Mouse (Mus musculus): ENCODE results near the gene F830045P16Rik. TPM values are rescaled to one million over a fixed set of nuclear protein-coding genes. Genes with fewer than 3 reads are reported as not detected.

F830045P16Rik gene
- total and polyA plus RNA-seq, 3 experiments, result not detected

DNA sequence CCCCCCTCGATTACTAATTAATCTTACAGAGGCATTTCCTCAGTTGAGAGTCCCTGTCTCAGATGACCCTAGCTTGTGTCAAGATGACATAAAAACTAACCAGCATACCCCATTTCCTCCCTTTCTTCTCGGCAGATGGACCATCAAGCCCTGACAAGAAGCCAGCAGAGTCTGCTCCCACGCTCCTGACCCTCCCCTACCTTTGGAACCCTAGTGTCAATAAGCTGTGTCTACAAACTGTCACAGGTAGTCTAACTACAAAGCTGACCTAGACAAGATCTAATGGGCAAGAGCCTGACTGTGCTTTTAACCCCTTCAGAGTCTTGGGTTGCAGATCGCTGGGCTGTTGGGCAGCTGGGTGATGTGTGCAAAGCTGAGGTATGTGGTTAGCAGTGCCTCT lies 10.1 kb downstream of the F830045P16Rik start:
- peaks cover 2% of the 10 kb centered on the region for H3K9me3 ChIP-seq (replicated peaks; ENCODE audit: low read length)
- dilution Hi-C loops (cut with MboI; ENCODE audit: extremely low pct_ligation_motif_present, extremely low pct_unique_long_range_greater_than_20kb, low sequenced_read_pairs) (no loop called here), in situ Hi-C loops (cut with MboI; ENCODE audit: low pct_ligation_motif_present, low pct_unique_long_range_greater_than_20kb, low sequenced_read_pairs) (no loop called here)
- no peak overlapping the region for H3K27ac ChIP-seq (ENCODE audit: insufficient read depth, low read depth)
- H3K4me1 ChIP-seq (ENCODE audit: control insufficient read depth in 1 of 2, insufficient read depth in 2 of 2), result peaks cover 5% of the 10 kb centered on the region in 2 experiments; a peak in 3 of 4 replicates
- TF ChIP-seq USF1 (IDR thresholded peaks at IDR 0.05; ENCODE audit: low read depth, low read length), result no peak
- TF ChIP-seq RCOR1 (conservative IDR thresholded peaks at IDR 0.05; ENCODE audit: low read depth, low read length), result no peak
- TF ChIP-seq SIN3A (IDR thresholded peaks at IDR 0.05; ENCODE audit: low read length), result no peak
- TF ChIP-seq NELFE (IDR thresholded peaks at IDR 0.05; ENCODE audit: low read depth, low read length), result no peak
- TF ChIP-seq MAFK (IDR thresholded peaks at IDR 0.05; ENCODE audit: insufficient replicate concordance, low read length), result no peak
- TF ChIP-seq EP300 (IDR thresholded peaks at IDR 0.05; ENCODE audit: low read length), result no peak
- no peak for TF ChIP-seq MYC (IDR thresholded peaks at IDR 0.05; ENCODE audit: low read depth, low read length)
- no peak for TF ChIP-seq TBP (conservative IDR thresholded peaks at IDR 0.05; ENCODE audit: low read depth, low read length)
- no peak for TF ChIP-seq CHD2 (IDR thresholded peaks at IDR 0.05; ENCODE audit: low read length)
- no peak for TF ChIP-seq USF2 (conservative IDR thresholded peaks at IDR 0.05; ENCODE audit: low read depth, low read length)
- no peak for TF ChIP-seq MAX (IDR thresholded peaks at IDR 0.05; ENCODE audit: low read length)
- H3K4me2 ChIP-seq (ENCODE audit: insufficient read depth, low read depth, poor library complexity, severe bottlenecking), result no peak overlapping the region
- H3K9ac ChIP-seq (ENCODE audit: insufficient read depth, low read depth), result no peak overlapping the region
- H3K4me3 ChIP-seq (replicated peaks in 1 of 3; ENCODE audit: low read depth in 2 of 3, low read length in 2 of 3, poor library complexity in 1 of 3), result no peak overlapping the region
- H3K27me3 ChIP-seq (replicated peaks), result no peaks in the 10 kb centered on the region
- no peaks in the 10 kb centered on the region for H3K36me3 ChIP-seq (replicated peaks in 1 of 2; ENCODE audit: control insufficient read depth in 1 of 2, insufficient read depth in 1 of 2, low read length in 1 of 2)
- H3K79me2 ChIP-seq (replicated peaks; ENCODE audit: control insufficient read depth, extremely low read depth, insufficient read depth, poor library complexity, severe bottlenecking), result no peaks in the 10 kb centered on the region
- no peak for DNase-seq (ENCODE audit: extremely low read depth)

- TF ChIP-seq EP300 (IDR thresholded peaks at IDR 0.05; ENCODE audit: low read length) (no peak), MAFK (IDR thresholded peaks at IDR 0.05; ENCODE audit: insufficient replicate concordance, low read length) (no peak), JUND (conservative IDR thresholded peaks at IDR 0.05; ENCODE audit: low read depth, low read length) (no peak), NRF1 (IDR thresholded peaks at IDR 0.05; ENCODE audit: low read depth, low read length) (no peak), TCF12 (IDR thresholded peaks at IDR 0.05; ENCODE audit: low read depth, low read length) (no peak)
- Histone ChIP-seq H3K36me3 (replicated peaks in 1 of 2; ENCODE audit: control insufficient read depth in 1 of 2, insufficient read depth in 1 of 2, low read length in 1 of 2) (no peaks in the 10 kb centered on the region), H3K4me2 (ENCODE audit: insufficient read depth, low read depth, poor library complexity, severe bottlenecking) (no peak overlapping the region), H3K9ac (ENCODE audit: insufficient read depth, low read depth) (no peak overlapping the region), H3K27me3 (replicated peaks) (no peaks in the 10 kb centered on the region), H3K4me3 (replicated peaks in 1 of 3; ENCODE audit: low read depth in 2 of 3, low read length in 2 of 3, poor library complexity in 1 of 3) (no peak overlapping the region), H3K27ac (ENCODE audit: insufficient read depth, low read depth) (no peak overlapping the region), H3K9me3 (replicated peaks; ENCODE audit: low read length) (peaks cover 2% of the 10 kb centered on the region), H3K4me1 (ENCODE audit: control insufficient read depth in 1 of 2, insufficient read depth in 2 of 2) (peaks cover 2 to 5% of the 10 kb centered on the region in 2 experiments; a peak in 3 of 4 replicates), H3K79me2 (replicated peaks; ENCODE audit: control insufficient read depth, extremely low read depth, insufficient read depth, poor library complexity, severe bottlenecking) (no peaks in the 10 kb centered on the region)
- dilution Hi-C loops (cut with MboI; ENCODE audit: extremely low pct_ligation_motif_present, extremely low pct_unique_long_range_greater_than_20kb, low sequenced_read_pairs), result no loop called here
- no peak for DNase-seq (ENCODE audit: extremely low read depth)
- in situ Hi-C loops (cut with MboI; ENCODE audit: low pct_ligation_motif_present, low pct_unique_long_range_greater_than_20kb, low sequenced_read_pairs), result no loop called here
Measured at GRCm38 (mm10) chr2:129525644-129526043, 10.8 kb downstream of the F830045P16Rik start.

DNA sequence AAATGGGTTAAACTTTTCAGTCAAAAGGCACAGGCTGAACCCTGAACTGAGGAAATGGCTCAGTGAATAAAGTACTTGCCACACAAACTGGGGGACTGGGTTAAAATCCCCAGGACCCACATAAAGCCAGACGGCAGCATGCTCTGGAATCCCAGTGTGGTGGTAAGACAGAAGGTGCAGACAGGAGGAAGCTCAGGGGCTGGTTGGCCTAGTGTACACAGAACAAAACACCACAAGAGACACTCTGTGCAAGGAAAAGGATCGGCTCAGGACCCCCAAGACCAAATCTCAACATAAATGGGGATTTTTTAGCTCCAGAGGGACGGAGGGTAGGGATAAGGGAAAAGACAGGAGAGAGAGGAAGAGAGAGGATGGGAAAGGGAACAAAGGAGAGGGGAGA lies 17.9 kb downstream of the F830045P16Rik start:
- Histone ChIP-seq H3K36me3 (replicated peaks in 1 of 2; ENCODE audit: control insufficient read depth in 1 of 2, insufficient read depth in 1 of 2, low read length in 1 of 2) (no peaks in the 10 kb centered on the region), H3K27me3 (replicated peaks) (no peaks in the 10 kb centered on the region), H3K9ac (ENCODE audit: insufficient read depth, low read depth) (no peak overlapping the region), H3K4me1 (ENCODE audit: control insufficient read depth in 1 of 2, insufficient read depth in 2 of 2) (peaks cover 9 to 25% of the 10 kb centered on the region in 2 experiments; a peak in 3 of 4 replicates), H3K79me2 (replicated peaks; ENCODE audit: control insufficient read depth, extremely low read depth, insufficient read depth, poor library complexity, severe bottlenecking) (no peaks in the 10 kb centered on the region), H3K4me3 (replicated peaks in 1 of 3; ENCODE audit: low read depth in 2 of 3, low read length in 2 of 3, poor library complexity in 1 of 3) (no peak overlapping the region), H3K27ac (ENCODE audit: insufficient read depth, low read depth) (no peak overlapping the region), H3K4me2 (ENCODE audit: insufficient read depth, low read depth, poor library complexity, severe bottlenecking) (no peak overlapping the region), H3K9me3 (replicated peaks; ENCODE audit: low read length) (no peaks in the 10 kb centered on the region)
- no peak for DNase-seq (ENCODE audit: extremely low read depth)
- TF ChIP-seq USF1 (IDR thresholded peaks at IDR 0.05; ENCODE audit: low read depth, low read length) (no peak), HCFC1 (IDR thresholded peaks at IDR 0.05; ENCODE audit: low read depth, low read length) (no peak), ZKSCAN1 (IDR thresholded peaks at IDR 0.05; ENCODE audit: borderline replicate concordance, low read depth, low read length) (no peak)
- in situ Hi-C loops (cut with MboI; ENCODE audit: low pct_ligation_motif_present, low pct_unique_long_range_greater_than_20kb, low sequenced_read_pairs), result no loop called here
- dilution Hi-C loops (cut with MboI; ENCODE audit: extremely low pct_ligation_motif_present, extremely low pct_unique_long_range_greater_than_20kb, low sequenced_read_pairs), result no loop called here
